Mouse (Mus musculus) lung, postnatal 14 days (tissue): Measurements from ENCODE around the gene Tomm5.
"Not testable (repeated sequence)": the region's sequence is repeated elsewhere in the genome, so short reads cannot be mapped to it uniquely, and the experiment has no call there.

ENCODE experiments used
- DNase-seq: peaks from one replicate; pipeline ENCODE4 v3.0.0; 2021

Gene Tomm5

DNA sequence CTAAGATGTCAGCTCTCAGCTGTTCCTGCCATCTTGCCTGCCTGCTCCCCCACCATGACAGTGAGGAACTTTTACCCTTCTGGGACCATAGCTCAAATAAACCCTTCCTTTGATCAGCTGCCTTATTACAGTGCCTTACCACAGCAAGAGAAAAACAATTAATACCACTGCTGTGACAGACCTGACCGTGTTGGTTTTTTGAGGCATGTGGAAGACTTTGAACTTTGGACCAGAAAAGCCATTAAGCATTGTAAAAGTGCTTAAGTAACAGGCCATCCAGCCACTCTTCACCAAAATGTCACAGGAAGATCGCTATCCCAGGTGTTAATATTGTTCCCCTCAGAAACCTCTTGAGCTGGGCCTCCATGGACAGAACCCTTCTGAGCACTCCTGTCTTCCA is 43.3 kb downstream of the Tomm5 start:
- DNase-seq: no peak

DNA sequence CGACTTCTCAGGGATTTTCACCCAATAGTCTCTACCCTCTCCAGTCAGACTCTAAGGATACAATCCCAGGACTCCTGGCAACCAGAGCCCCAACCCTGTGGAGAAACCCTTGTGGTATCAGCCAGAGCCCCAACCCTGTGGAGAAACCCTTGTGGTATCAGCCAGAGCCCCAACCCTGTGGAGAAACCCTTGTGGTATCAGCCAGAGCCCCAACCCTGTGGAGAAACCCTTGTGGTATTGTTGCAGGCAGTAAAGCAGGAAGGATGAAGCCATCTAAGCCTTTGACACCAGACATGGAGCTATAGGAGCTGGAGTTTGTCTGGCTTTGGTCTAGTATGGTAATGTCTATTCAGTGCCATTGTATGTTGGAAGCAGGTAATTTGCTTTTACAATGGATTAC is 44.1 kb downstream of the Tomm5 start:
- DNase-seq: not testable (repeated sequence)

DNA sequence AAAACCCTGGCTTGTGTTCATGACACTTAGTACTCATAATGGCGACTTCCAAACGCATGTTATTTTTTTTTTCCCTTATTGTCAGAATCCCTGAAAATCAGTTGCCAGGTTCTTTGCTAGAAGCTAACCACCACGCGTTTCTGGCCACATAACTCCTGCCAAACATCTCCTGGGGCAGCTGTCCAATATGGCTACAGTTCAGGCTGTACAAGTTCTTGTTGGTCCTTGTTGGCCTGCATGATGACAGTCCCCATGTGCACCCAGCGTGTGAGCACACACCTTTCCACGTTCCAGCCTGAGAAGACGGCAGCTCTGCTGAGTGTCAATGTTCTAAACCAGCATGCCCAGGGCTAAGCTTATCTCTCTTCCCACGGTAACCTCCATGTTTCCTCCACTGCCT is 52.5 kb downstream of the Tomm5 start:
- no peak for DNase-seq
